Mouse (Mus musculus): ENCODE data around the gene Stom.

Gene Stom

GRCm38 (mm10) chr2:35272881-35273280 lies 63.9 kb downstream of the Stom start:
- no peak for DNase-seq (ENCODE audit: low spot score in 2 of 2)

GRCm38 (mm10) chr2:35271817-35272216 lies 65.0 kb downstream of the Stom start:
- DNase-seq (ENCODE audit: low spot score in 2 of 2) = peak in 1 of 2 experiments; percentile 22

- peak; percentile 18 to 37 for DNase-seq (ENCODE audit: low spot score in 2 of 2)
Measured at GRCm38 (mm10) chr2:35270531-35270984, 66.2 kb downstream of the Stom start.

- DNase-seq (ENCODE audit: low spot score in 2 of 2) = no peak
Measured at GRCm38 (mm10) chr2:35269716-35270260, 67.0 kb downstream of the Stom start.

- no peak for DNase-seq (ENCODE audit: low spot score in 2 of 2)
Measured at GRCm38 (mm10) chr2:35269136-35269535, 67.6 kb downstream of the Stom start.

GRCm38 (mm10) chr2:35267876-35268566 lies 68.8 kb downstream of the Stom start:
- DNase-seq (ENCODE audit: low spot score in 2 of 2) = no peak

GRCm38 (mm10) chr2:35267156-35267875 lies 69.5 kb downstream of the Stom start:
- DNase-seq (ENCODE audit: low spot score in 2 of 2) = no peak

- DNase-seq (ENCODE audit: low spot score in 2 of 2) = no peak
Measured at GRCm38 (mm10) chr2:35266251-35266905, 70.4 kb downstream of the Stom start.

- no peak for DNase-seq (ENCODE audit: low spot score in 2 of 2)
Measured at GRCm38 (mm10) chr2:35265775-35266174, 71.0 kb downstream of the Stom start.

- DNase-seq (ENCODE audit: low spot score in 2 of 2) = peak in 1 of 2 experiments; percentile 37
Measured at GRCm38 (mm10) chr2:35265296-35265695, 71.5 kb downstream of the Stom start.

- DNase-seq (ENCODE audit: low spot score in 2 of 2) = no peak
Measured at GRCm38 (mm10) chr2:35264095-35264494, 72.7 kb downstream of the Stom start.

All from frontal cortex, postnatal 14 days (tissue).